Mouse (Mus musculus) layer of hippocampus, adult 2 months (tissue): ENCODE data around the gene Capns1. TPM values are rescaled to one million over a fixed set of nuclear protein-coding genes. Genes with fewer than 3 reads are reported as not detected.
A peak's percentile ranks its signal among the peaks of the same experiment; 100 is the strongest.
"Not testable (repeated sequence)": the region's sequence is repeated elsewhere in the genome, so short reads cannot be mapped to it uniquely, and the experiment has no call there.

ENCODE experiments used
- DNase-seq, 2 experiments: peaks; one replicate each; pipeline ENCODE4 v3.0.0; 2022; ENCODE audit warnings: low spot score in 2 of 2
- H3K27ac ChIP-seq: fragments of 200-600 bp; 2 replicates; pipeline ENCODE4 v1.8.1; 2022
- H3K4me3 ChIP-seq: fragments of 200-600 bp; 2 replicates; pipeline ENCODE4 v1.8.1; 2022; ENCODE audit warnings: mild to moderate bottlenecking
- CTCF ChIP-seq: fragments of 200-600 bp; conservative IDR thresholded peaks from 2 replicates; pipeline ENCODE4 v1.8.1; 2022; ENCODE audit warnings: antibody characterized with exemption, mild to moderate bottlenecking, moderate library complexity
- total RNA-seq, 2 experiments: library from RNA; stranded (reverse); gene quantifications; 2 replicates each; pipeline ENCODE4 v1.2.3; 2021

The Capns1 gene
- total RNA-seq, 2 experiments from 2014 or later, result 213 to 224 TPM

- peak overlapping the region; percentile 85 for H3K27ac ChIP-seq
- DNase-seq, result peak in 1 of 2 experiments; percentile 41
- peak overlapping the region; percentile 65 for H3K4me3 ChIP-seq
- no peak for TF ChIP-seq CTCF
Observed at GRCm38 (mm10) chr7:30219293-30220007, 20.8 kb upstream of the Capns1 start.

DNA sequence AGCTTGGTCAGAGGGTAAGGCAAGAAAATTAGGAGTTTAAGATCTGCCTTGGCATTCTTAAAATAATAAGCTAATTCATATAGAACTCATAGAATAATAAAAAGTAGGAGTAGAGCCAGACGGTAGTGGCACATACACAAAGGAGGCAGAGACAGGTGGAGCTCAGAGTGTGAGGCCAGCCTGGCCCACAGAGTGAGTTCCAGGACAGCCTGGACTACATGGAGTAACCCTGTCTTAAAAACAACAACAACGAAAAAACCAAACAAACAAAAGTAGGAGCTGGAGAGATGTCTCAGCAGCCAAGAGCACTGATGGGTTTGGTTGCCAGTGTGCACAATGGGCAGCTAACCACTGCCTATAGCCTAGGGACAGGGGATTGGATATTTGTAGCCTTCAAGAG is 18.7 kb upstream of the Capns1 start:
- TF ChIP-seq CTCF, result no peak
- H3K27ac ChIP-seq, result no peak overlapping the region
- no peak overlapping the region for H3K4me3 ChIP-seq
- DNase-seq, result no peak

DNA sequence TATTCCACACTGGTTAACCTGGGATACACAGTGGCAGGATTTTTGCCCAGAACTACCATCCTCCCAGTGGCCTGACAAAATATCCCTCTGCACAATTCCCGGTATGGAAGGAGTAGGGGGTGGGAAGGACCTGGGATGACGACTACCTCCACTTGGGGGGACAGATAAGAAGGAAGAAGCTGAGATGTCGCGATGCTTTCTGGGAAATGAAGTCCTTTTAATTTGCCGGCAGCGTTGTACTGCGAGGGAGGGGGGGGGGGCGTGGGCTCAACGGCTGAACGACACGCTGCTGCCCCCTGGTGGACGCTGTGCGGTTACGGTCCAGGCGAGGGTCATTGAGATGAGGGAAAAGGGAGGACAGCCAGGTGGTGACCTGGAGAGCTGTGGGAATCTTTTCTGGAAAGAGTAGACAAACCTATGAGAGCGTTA is 18.1 kb upstream of the Capns1 start:
- peak; percentile 90 for TF ChIP-seq CTCF
- DNase-seq, result peak; percentile 71 to 76
- H3K27ac ChIP-seq, result peak overlapping the region; percentile 79
- H3K4me3 ChIP-seq, result peak overlapping the region; percentile 36; the same call in 1 of the 2 replicates

GRCm38 (mm10) chr7:30215875-30216274 is 17.3 kb upstream of the Capns1 start:
- TF ChIP-seq CTCF, result no peak
- Histone ChIP-seq H3K27ac (no peak overlapping the region), H3K4me3 (no peak overlapping the region)
- no peak for DNase-seq

GRCm38 (mm10) chr7:30213881-30214280 is 15.3 kb upstream of the Capns1 start:
- Histone ChIP-seq H3K4me3 (no peak overlapping the region), H3K27ac (no peak overlapping the region)
- no peak for TF ChIP-seq CTCF
- DNase-seq, result no peak

- no peak overlapping the region for H3K4me3 ChIP-seq
- TF ChIP-seq CTCF, result no peak
- DNase-seq, result no peak
- H3K27ac ChIP-seq, result no peak overlapping the region
Observed at GRCm38 (mm10) chr7:30211025-30211424, 12.4 kb upstream of the Capns1 start.

GRCm38 (mm10) chr7:30206364-30206763 is 7.8 kb upstream of the Capns1 start:
- not testable (repeated sequence) for H3K27ac ChIP-seq, H3K4me3 ChIP-seq, DNase-seq
- peak; percentile 43 for TF ChIP-seq CTCF

DNA sequence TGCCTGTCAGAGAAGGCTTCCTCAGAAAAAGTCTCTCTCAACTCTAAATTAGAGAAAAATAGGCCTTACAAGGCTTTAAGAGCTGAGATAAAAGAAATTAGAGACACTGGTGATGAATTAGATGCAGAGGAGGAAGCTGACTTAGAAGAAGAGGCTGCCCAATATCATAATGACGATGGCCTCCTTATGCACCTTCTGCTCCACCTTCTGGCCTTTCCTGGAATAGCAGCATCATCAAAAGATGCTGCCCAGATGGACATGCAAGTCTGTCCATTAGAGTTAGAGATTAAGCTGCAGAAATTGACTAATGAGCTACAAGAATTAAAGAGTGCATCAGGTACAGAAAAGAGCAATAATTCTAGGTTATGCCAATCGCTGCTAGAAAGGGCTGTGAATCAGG is 6.8 kb upstream of the Capns1 start:
- Histone ChIP-seq H3K27ac (no peak overlapping the region), H3K4me3 (no peak overlapping the region)
- DNase-seq, result peak in 1 of 2 experiments; percentile 68
- TF ChIP-seq CTCF, result peak; percentile 85

DNA sequence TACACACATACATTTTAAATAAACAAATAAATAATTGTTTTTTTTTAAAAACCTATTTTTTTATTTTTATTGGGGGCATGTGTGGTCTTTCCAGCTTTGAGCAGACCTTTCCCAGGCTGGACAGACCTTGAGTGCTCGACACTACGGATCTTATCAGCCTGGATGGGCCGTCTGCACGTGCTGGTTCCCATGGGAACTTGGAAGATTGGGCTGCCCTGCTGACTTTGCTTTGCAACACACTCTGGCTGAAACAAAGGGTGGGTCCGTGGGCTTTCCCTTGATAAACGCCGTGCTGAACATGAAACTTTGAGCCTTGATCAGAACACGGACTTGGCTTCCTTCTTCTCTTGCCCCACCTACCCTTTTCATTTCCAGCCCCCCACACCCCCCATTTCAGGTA is 5.8 kb upstream of the Capns1 start:
- DNase-seq, result no peak
- H3K27ac ChIP-seq, result no peak overlapping the region
- TF ChIP-seq CTCF, result no peak
- no peak overlapping the region for H3K4me3 ChIP-seq

DNA sequence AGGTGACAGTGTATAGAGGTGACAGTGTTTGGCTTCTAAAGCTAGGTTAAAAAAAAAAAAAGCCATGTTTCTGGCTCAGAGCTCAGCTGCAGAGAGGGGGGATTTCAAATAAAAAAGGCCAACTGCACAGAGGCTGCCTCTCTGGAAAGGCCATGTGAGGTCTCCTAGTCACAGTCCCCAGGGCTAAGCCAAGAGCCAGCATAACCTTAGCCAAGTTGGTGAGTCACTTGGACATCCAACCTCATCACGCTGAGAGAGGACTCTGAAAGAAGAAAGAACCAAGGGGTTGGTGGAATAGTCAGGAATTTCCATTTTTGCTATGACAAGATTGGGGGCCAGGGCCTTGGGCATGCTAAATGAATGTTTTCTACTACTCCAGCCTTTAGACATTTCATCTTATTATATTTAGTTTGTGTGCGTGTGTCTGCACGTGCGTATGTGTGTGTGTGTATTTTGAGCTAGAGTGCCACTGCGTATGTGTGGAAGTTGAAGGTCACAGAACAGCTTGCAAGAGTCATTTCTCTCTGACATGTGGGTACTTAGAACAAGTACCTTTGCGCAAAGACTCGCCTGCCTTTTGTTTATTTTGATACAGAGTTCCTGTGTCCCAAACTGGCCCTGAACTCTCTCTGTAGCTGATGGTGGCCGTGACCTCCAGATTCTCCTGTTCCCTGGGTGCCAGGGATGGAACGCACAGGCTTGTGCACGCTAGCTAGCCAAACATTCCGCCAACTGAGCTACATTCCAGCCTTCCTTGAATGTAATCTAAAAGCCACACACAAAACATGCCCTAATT is 4.5 kb upstream of the Capns1 start:
- no peak for TF ChIP-seq CTCF
- no peak for DNase-seq
- no peak overlapping the region for H3K27ac ChIP-seq
- H3K4me3 ChIP-seq, result no peak overlapping the region

DNA sequence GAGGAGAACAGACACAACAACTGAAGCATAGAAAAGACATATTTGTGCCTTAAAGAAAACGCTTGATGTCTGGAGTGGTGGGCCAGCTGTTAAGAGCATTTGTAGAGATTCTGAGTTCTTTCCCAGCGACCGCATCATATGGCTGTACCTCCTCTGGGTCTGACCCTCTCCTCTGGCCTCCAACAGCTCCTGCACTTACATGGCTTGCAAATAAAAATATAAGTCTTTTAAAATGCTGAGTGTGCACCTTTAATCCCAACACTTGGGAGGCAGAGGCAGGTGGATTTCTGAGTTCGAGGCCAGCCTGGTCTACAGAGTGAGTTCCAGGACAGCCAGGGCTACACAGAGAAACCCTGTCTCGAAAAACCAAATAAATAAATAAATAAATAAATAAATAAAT is 2.0 kb upstream of the Capns1 start:
- H3K27ac ChIP-seq, DNase-seq, H3K4me3 ChIP-seq: not testable (repeated sequence)

DNA sequence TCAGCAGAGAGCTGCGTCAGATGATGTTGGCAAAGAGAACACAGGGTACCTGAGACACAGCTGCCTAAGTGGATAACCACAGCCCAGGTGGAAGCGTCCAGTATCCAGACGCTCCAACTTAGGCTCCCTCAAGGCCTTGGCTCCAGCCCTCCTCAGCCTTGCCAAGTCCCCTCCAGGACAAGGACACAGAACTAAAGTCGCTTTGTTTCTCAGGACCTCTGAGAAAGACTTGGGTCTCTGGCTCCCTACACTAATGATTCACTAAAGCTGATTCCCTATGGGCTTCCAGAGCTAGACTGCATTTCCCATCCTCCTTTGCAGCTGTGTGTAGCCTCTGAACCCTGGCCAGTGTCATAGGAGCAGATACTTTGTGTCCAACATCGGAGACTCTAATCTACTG is 1.6 kb upstream of the Capns1 start:
- TF ChIP-seq CTCF, result no peak

GRCm38 (mm10) chr7:30199498-30200139 is 1.0 kb upstream of the Capns1 start:
- no peak for TF ChIP-seq CTCF
- DNase-seq, result no peak

More for the DNA sequence above, 1.6 kb upstream of the Capns1 start:
- Histone ChIP-seq H3K27ac (no peak overlapping the region), H3K4me3 (no peak overlapping the region)
- DNase-seq, result no peak

More at GRCm38 (mm10) chr7:30199498-30200139, 1.0 kb upstream of the Capns1 start:
- no peak overlapping the region for H3K27ac ChIP-seq
- no peak overlapping the region for H3K4me3 ChIP-seq
